Mouse (Mus musculus): ENCODE data around the gene Nfkbil1.

DNA sequence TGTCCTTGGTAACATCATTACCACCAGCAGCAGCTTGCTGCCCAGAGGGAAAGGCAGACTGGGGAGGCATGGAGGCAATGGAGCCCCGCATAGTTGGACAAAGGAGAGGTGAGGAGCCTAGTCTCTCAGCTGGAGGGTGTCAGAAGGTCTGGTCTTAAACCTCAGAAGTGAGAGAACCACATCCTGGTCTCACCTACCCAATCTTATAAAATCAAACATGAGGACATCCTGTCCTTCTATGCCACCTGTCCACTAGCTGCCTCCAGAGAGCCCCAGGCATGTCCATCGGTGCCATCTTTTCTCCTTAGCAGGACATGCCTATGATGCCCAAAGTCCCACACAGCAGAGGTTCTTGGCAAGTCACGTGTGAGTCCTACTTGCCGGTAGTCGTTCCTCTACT lies 55.5 kb downstream of the Nfkbil1 start:
- TF ChIP-seq GATA1 (IDR thresholded peaks at IDR 0.05; ENCODE audit: borderline replicate concordance, low read length) (no peak), FLI1 (IDR thresholded peaks at IDR 0.05; ENCODE audit: low read length) (no peak)

Data from megakaryocyte, embryonic 14.5 days (primary cell).